Comparison of ENCODE assay signal across 9 mouse cellular contexts in the genomic region with DNA sequence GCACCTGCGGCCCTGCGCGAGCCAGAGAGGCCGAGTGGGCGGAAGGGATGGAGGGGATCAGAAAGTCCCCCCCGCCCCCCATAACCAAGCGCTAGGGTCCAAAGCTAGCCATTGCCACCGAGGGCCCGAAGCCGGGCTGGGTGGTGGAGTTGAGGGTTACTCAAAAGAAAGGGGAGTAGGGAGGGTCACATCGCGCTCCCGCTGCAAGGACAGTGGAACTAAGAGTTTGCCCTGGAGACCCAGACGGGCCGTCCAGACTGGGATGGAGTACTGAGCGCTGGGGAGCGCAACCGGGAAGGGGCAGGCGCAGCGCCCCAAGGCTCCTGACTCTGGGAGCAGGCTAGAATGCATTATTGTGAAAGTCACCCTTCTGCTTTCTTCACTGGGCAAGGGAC. TPM values are rescaled to one million over a fixed set of nuclear protein-coding genes. Genes with fewer than 3 reads are reported as not detected.
A peak's percentile ranks its signal among the peaks of the same experiment; 100 is the strongest.
DNase-seq lines count a peak whose midpoint lies in the region; ATAC-seq lines count a peak whose summit lies in the region.
"Had no signal": no experiment of that assay in that cellular context is flagged by ENCODE, and none has a peak within 500 bp of the region (broad histone marks: within the 10 kb centered on the region; RNA-seq: fewer than 3 reads in every experiment).

No protein-coding gene starts in this region.

- peaks cover 97% of the 10 kb centered on the region for H3K27me3 ChIP-seq in heart, embryonic 11.5 days (ENCODE audit: control insufficient read depth, insufficient read depth, low read length)
- peaks cover 81% of the 10 kb centered on the region for H3K27me3 ChIP-seq in hindbrain, embryonic 15.5 days
- peaks cover 99% of the 10 kb centered on the region for H3K27me3 ChIP-seq in midbrain, embryonic 13.5 days

- DNase-seq in heart, adult 8-10 months (ENCODE audit: low spot score) = no peak
- DNase-seq in ZHBTc4 (ENCODE audit: low read depth, low spot score) = peak; percentile 47
- DNase-seq in layer of hippocampus, postnatal 14 days (ENCODE audit: low spot score in 2 of 2) = no peak
- DNase-seq in kidney, adult 18-20 months = no peak
- DNase-seq in kidney, postnatal 25 days = no peak

- peaks cover 3% of the 10 kb centered on the region; the same call in 1 of the 2 replicates for H3K9me3 ChIP-seq in heart, embryonic 11.5 days (replicated peaks; ENCODE audit: control insufficient read depth, low read length)
- no peaks in the 10 kb centered on the region for H3K9me3 ChIP-seq in hindbrain, embryonic 15.5 days
- no peaks in the 10 kb centered on the region for H3K9me3 ChIP-seq in midbrain, embryonic 13.5 days

- peaks cover 17% of the 10 kb centered on the region; the same call in 1 of the 2 replicates for H3K4me1 ChIP-seq in heart, embryonic 11.5 days (ENCODE audit: control insufficient read depth, insufficient read depth, low read length)
- peaks cover 64% of the 10 kb centered on the region for H3K4me1 ChIP-seq in hindbrain, embryonic 15.5 days (replicated peaks)
- peaks cover 64% of the 10 kb centered on the region for H3K4me1 ChIP-seq in midbrain, embryonic 13.5 days (replicated peaks)

- peak overlapping the region; percentile 76 for H3K4me2 ChIP-seq in heart, embryonic 11.5 days
- peak overlapping the region; percentile 66 for H3K4me2 ChIP-seq in hindbrain, embryonic 15.5 days
- peak overlapping the region; percentile 72 for H3K4me2 ChIP-seq in midbrain, embryonic 13.5 days (replicated peaks)

- no peaks in the 10 kb centered on the region for H3K36me3 ChIP-seq in heart, embryonic 11.5 days (ENCODE audit: control insufficient read depth, insufficient read depth, low read length)
- no peaks in the 10 kb centered on the region for H3K36me3 ChIP-seq in hindbrain, embryonic 15.5 days
- H3K36me3 ChIP-seq in midbrain, embryonic 13.5 days = no peaks in the 10 kb centered on the region

- H3K4me3 ChIP-seq in heart, embryonic 11.5 days (ENCODE audit: low read depth, low read length) = peak overlapping the region; percentile 48
- H3K4me3 ChIP-seq in hindbrain, embryonic 15.5 days = peak overlapping the region; percentile 44
- peak overlapping the region; percentile 43 for H3K4me3 ChIP-seq in midbrain, embryonic 13.5 days (replicated peaks)

- H3K9ac ChIP-seq in heart, embryonic 11.5 days (ENCODE audit: low read depth, low read length) = no peak overlapping the region
- peak overlapping the region; percentile 57 for H3K9ac ChIP-seq in hindbrain, embryonic 15.5 days
- H3K9ac ChIP-seq in midbrain, embryonic 13.5 days (replicated peaks) = peak overlapping the region; percentile 58

- no peak overlapping the region for H3K27ac ChIP-seq in heart, embryonic 11.5 days (ENCODE audit: low read depth, low read length)
- H3K27ac ChIP-seq in hindbrain, embryonic 15.5 days (replicated peaks) = peak overlapping the region; percentile 72
- H3K27ac ChIP-seq in midbrain, embryonic 13.5 days = no peak overlapping the region

- ATAC-seq in heart, embryonic 11.5 days (replicated peaks; ENCODE audit: insufficient number of reproducible peaks, low FRiP score, low TSS enrichment) = no peak
- ATAC-seq in hindbrain, embryonic 15.5 days (ENCODE audit: low FRiP score, low read depth) = no peak
- 0 out of 2 replicates have a peak, but pooled peaks have one; percentile 25 for ATAC-seq in midbrain, embryonic 13.5 days

- WGBS in heart, embryonic 11.5 days (ENCODE audit: insufficient replicate concordance) = under 1% methylated on average over 20 of the region's 20 CpGs
- WGBS in hindbrain, embryonic 15.5 days = under 1% methylated on average over 19 of the region's 20 CpGs
- under 1% methylated on average over 20 of the region's 20 CpGs for WGBS in midbrain, embryonic 13.5 days

RNA-seq across cellular contexts. Expression of a gene that starts 0.6 kb away (rescaled TPM):
- polyA plus RNA-seq in heart, embryonic 11.5 days (2014; fragmentation: Nextera tagmentation; extraction: Ambion mirVana) = not detected in 2 replicates
- under 1 TPM in 3 of 4 experiments, not detected in 1; 0.08 to 0.20 (median 0.12) TPM for total RNA-seq in heart, adult 8-10 months (2022)
- 15.0 and 20.5 TPM in 2 replicates for polyA plus RNA-seq in hindbrain, embryonic 15.5 days (2015; fragmentation: Nextera tagmentation; extraction: Ambion mirVana)
- 1.7 and 2.0 TPM in 2 replicates for polyA plus RNA-seq in midbrain, embryonic 13.5 days (2015; fragmentation: Nextera tagmentation; extraction: Ambion mirVana)
- total RNA-seq in layer of hippocampus, postnatal 14 days (2021) = under 1 TPM; 0.09 to 0.57 TPM
- polyA plus RNA-seq: C2C12 had no signal
